Mouse (Mus musculus) spleen, adult 12 weeks (tissue): ENCODE data around the gene Tap1.
"Not testable (repeated sequence)": the region's sequence is repeated elsewhere in the genome, so short reads cannot be mapped to it uniquely, and the experiment has no call there.

Experiments
- DNase-seq: peaks from one replicate; pipeline ENCODE4 v3.0.0; 2022; ENCODE audit warnings: low spot score

The Tap1 gene

GRCm38 (mm10) chr17:34187261-34187916, at the start of gene Tap1, which contains the start of gene Psmb9:
Gene Tap1, plus strand, starts transcription at chr17:34187553.
Gene Psmb9, minus strand, starts transcription at chr17:34187764.
- peak; percentile 95 for DNase-seq

GRCm38 (mm10) chr17:34137601-34138000, 49.8 kb upstream of the Tap1 start:
- no peak for DNase-seq

- DNase-seq, result no peak
Measured at GRCm38 (mm10) chr17:34138655-34139054, 48.7 kb upstream of the Tap1 start.

- no peak for DNase-seq
Measured at GRCm38 (mm10) chr17:34139416-34139815, 47.9 kb upstream of the Tap1 start.

GRCm38 (mm10) chr17:34140240-34140639, 47.1 kb upstream of the Tap1 start:
- no peak for DNase-seq

- DNase-seq, result no peak
Measured at GRCm38 (mm10) chr17:34141448-34141847, 45.9 kb upstream of the Tap1 start.

GRCm38 (mm10) chr17:34142456-34143010, 44.8 kb upstream of the Tap1 start:
- DNase-seq, result no peak

GRCm38 (mm10) chr17:34143033-34143432, 44.3 kb upstream of the Tap1 start, which contains the start of gene H2-DMb2:
Gene H2-DMb2, plus strand, starts transcription at chr17:34143307.
- DNase-seq, result peak; percentile 77

- DNase-seq, result no peak
Measured at GRCm38 (mm10) chr17:34143461-34143860, 43.9 kb upstream of the Tap1 start.

- not testable (repeated sequence) for DNase-seq
Measured at GRCm38 (mm10) chr17:34144221-34144620, 43.1 kb upstream of the Tap1 start.

- peak; percentile 49 for DNase-seq
Measured at GRCm38 (mm10) chr17:34144960-34145371, 42.4 kb upstream of the Tap1 start.

- DNase-seq, result peak; percentile 51
Measured at GRCm38 (mm10) chr17:34152923-34153322, 34.4 kb upstream of the Tap1 start, which contains the start of gene H2-DMb1. Gene H2-DMb1, plus strand, starts transcription at chr17:34153072.

GRCm38 (mm10) chr17:34155534-34155933, 31.8 kb upstream of the Tap1 start:
- no peak for DNase-seq

- DNase-seq, result no peak
Measured at GRCm38 (mm10) chr17:34164202-34164895, 23.0 kb upstream of the Tap1 start.

GRCm38 (mm10) chr17:34165033-34165730, 22.2 kb upstream of the Tap1 start:
- no peak for DNase-seq

GRCm38 (mm10) chr17:34169279-34169678, 18.1 kb upstream of the Tap1 start:
- peak; percentile 30 for DNase-seq

- no peak for DNase-seq
Measured at GRCm38 (mm10) chr17:34170487-34170876, 16.9 kb upstream of the Tap1 start.

- peak; percentile 72 for DNase-seq
Measured at GRCm38 (mm10) chr17:34170877-34171498, 16.4 kb upstream of the Tap1 start.

GRCm38 (mm10) chr17:34172528-34172927, 14.8 kb upstream of the Tap1 start:
- no peak for DNase-seq

GRCm38 (mm10) chr17:34174075-34174474, 13.3 kb upstream of the Tap1 start:
- DNase-seq, result no peak

- DNase-seq, result no peak
Measured at GRCm38 (mm10) chr17:34177179-34177578, 10.2 kb upstream of the Tap1 start.

- DNase-seq, result no peak
Measured at GRCm38 (mm10) chr17:34179019-34179418, 8.3 kb upstream of the Tap1 start.
